Mouse (Mus musculus) lung, postnatal 14 days (tissue): ENCODE measurements around the gene Tsfm.
A peak's percentile ranks its signal among the peaks of the same experiment; 100 is the strongest.

ENCODE experiments used
- DNase-seq: peaks from one replicate; pipeline ENCODE4 v3.0.0; 2021

Tsfm gene

DNA sequence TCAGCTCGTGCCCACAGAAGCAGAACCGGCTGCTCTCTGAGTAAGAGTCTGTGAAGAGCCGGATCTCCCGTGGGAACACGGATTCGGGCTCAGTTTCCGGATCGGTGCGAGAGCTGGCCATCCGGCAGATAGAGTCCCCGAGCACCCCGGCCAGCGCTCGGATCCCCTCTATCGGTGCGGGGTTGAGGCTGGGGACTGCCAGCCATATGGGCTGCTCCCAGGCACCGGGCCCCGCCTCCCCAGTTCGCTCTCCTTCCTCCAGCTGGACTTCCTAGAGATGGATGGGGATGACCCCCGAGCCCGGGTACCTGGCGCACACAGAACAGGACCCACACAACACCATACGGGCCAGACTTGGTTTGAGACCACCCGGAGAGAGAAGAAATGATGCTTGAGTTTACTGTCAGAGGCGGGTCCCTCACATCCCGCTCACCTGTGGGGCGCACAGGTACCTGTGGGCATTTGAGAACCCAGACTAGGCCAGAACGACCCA lies 10.7 kb upstream of the Tsfm start, which contains the start of the genes Mettl1 and Eef1akmt3:
TSS of gene Mettl1 (plus strand) at position 141 of the 493 bp plus-strand sequence.
TSS of gene Eef1akmt3 (minus strand) at position 240 of the 493 bp plus-strand sequence.
- DNase-seq = peak; percentile 25

DNA sequence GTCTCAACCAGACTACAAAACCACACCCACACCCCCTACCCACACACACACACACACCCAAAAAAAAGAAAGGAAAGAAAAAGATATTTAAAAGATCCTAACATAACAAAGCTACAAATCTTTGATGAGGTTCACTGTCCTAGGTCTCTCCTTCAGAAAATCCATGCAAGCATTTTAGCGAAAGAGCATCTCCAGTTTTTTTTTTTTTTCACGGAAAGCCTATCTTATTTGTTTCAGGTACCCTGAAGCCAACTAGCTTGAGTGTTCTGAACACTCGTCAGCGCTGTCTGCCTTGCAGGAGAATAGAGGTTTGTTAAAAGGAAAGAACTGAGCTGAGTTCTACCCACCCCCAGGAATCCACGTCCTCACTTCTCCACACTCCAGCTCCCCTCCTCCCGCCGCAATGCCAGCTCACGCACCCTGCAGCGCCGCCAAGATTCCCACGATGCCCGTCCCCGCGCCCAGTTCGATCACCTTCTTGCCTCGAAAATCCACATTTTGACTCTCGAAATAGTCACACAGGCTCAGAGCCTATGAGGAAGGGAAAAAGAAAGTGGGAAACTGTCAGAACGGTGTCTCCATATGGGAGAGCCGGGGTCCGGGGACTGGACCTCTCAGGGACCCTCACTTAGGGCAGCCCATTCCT lies 10.1 kb upstream of the Tsfm start:
- DNase-seq = no peak

- DNase-seq = no peak
These were observed 7.0 kb upstream of the Tsfm start for GRCm38 (mm10) chr10:127037641-127038040.

DNA sequence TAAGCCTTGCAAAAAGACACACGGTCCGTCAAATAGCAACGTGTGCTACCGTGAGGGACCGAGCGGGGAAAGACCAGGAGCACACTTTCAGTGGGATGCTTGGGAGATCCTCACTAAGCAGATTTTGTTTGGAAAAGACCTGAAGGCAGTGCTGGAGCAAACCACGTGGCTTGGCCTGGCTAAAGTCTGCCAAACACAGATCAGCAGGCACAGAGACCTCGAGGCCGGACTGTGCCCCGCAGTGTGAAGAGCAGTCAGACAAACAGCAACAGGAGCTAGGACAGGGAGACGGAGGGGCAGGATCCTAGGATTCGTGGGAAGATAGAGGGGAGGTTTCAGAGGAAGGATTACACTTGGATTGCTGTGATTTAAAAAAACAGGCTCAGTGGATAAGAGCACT lies 5.6 kb upstream of the Tsfm start:
- no peak for DNase-seq

- DNase-seq = no peak
These were observed 2.7 kb upstream of the Tsfm start for GRCm38 (mm10) chr10:127033301-127033741.

- DNase-seq = no peak
These were observed 12.2 kb downstream of the Tsfm start for GRCm38 (mm10) chr10:127018422-127018821.

GRCm38 (mm10) chr10:127017071-127017470 lies 13.6 kb downstream of the Tsfm start:
- no peak for DNase-seq

DNA sequence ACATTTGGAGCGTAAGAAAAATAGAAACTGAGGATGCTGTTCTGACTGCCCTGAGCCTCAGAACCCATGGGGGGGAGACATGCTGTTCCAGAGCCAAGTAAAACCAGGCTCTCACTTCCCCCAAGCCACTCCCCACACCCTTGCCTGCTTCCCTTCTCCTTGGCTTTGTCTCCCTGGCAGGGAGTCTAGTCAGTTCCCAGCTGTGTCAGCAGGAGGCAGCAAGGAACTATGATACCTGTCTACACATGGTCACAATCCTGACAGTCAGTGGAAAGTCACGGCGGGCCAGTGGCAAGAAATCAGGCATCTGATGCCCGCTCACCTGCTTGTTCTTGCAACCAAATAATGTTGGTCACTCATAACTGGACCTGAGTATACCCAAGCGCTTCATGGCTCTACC lies 14.2 kb downstream of the Tsfm start:
- DNase-seq = no peak

- no peak for DNase-seq
These were observed 26.8 kb downstream of the Tsfm start for GRCm38 (mm10) chr10:127003806-127004205.

GRCm38 (mm10) chr10:127003334-127003733 lies 27.3 kb downstream of the Tsfm start:
- DNase-seq = no peak

GRCm38 (mm10) chr10:127002765-127003164 lies 27.9 kb downstream of the Tsfm start:
- no peak for DNase-seq

- no peak for DNase-seq
These were observed 28.6 kb downstream of the Tsfm start for GRCm38 (mm10) chr10:127002056-127002455.

DNA sequence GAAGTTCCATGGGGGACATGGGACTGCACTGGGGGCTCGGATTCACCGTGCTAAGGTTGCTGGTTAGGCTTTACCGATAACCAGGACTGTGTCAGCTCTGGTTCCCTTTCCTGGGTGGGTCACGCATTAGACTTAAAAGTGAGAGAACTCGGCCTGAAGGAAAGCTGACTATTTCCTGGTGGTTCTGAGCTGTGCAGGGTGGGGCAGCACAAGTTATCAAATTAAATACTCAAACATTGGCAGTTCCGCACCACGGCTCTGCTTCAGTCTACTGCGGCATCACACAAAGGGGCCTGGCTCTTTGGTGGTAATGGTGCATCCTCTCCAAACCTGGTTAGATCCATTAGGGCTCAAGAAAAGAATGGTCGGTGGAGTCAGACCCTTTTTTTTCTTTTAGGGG lies 29.3 kb downstream of the Tsfm start:
- DNase-seq = no peak

DNA sequence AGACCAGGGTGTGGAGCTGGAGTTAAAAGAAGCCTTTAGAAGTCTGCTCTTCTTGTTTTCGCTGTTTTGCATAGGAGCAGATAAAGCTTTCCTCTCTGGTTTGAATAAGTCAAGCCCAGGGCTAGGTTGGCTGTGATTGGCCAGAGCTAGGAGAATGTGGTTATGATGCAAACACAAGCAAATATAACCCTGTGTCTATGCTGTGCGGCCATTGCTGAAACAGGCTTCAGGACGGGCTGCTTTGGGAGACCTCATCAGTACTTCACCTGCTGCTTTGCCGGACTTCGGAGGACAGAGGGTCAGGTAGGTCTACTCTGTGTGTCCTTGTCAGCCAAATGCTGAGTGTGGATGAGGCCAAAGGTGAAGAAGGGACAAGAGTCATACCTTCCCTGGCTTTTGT lies 30.1 kb downstream of the Tsfm start, which contains the start of gene Avil:
TSS of gene Avil (plus strand) at position 181 of the 400 bp plus-strand sequence.
- no peak for DNase-seq

- DNase-seq = no peak
These were observed 33.1 kb downstream of the Tsfm start for GRCm38 (mm10) chr10:126997340-126998113.

DNA sequence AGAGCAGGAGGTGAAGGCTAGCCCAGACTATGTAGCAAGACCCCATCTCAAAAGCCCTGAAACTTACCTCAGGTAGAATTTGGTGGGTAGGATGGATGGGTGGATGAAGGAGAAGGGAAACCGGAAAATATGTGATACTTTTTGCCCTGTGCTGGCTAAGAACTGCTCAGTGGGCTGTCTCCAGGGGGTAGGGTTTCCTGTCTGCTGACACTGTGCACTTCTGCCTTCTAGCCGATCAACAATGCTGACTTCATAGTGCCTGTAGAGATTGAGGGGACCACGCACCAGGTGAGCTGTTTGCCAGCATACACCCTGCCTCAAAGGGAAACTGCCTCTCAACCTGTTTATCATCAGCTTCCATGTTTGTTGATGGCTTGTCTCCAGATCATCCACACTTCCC lies 37.0 kb downstream of the Tsfm start:
- no peak for DNase-seq

- DNase-seq = no peak
These were observed 39.0 kb downstream of the Tsfm start for GRCm38 (mm10) chr10:126991676-126992075.

- DNase-seq = peak; percentile 92
These were observed 40.2 kb downstream of the Tsfm start for GRCm38 (mm10) chr10:126990313-126991056.

- no peak for DNase-seq
These were observed 42.0 kb downstream of the Tsfm start for GRCm38 (mm10) chr10:126988513-126989165.

- DNase-seq = no peak
These were observed 43.2 kb downstream of the Tsfm start for GRCm38 (mm10) chr10:126987183-126988118.

DNA sequence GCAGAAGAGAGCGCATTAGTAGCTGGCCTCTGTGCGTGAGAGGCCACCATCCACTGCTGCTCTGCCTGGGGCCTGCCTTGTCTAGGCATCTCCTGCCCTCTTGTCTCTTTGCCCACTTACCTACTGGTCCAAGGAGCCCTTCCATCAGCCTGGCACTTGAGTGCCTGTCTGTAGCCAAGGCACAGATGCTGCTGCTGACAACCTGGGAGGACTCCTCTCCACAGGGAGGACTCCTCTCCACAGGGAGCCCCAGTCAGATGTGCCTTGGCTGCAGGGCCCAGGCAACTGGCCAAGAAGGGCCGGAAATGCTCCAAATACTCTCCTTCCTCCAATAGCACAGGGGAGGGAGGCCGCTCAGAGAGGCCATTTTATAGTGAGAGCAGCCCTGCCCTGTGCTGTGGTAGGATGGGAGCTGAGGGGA lies 44.1 kb downstream of the Tsfm start:
- peak; percentile 89 for DNase-seq
